Mouse (Mus musculus) embryonic facial prominence, embryonic 14.5 days (tissue): Measurements from ENCODE around the gene Stap2. TPM values are rescaled to one million over a fixed set of nuclear protein-coding genes. Genes with fewer than 3 reads are reported as not detected.

Source experiments
- ATAC-seq: fragments of 200-750 bp; cut with Nextera tagmentation; 2 replicates; pipeline ENCODE4 v1.8.0; 2017; ENCODE audit warnings: low read depth, moderate number of reproducible peaks, moderate TSS enrichment
- DNase-seq: peaks from one replicate; pipeline ENCODE4 v3.0.0-alpha.2; 2015; ENCODE audit warnings: low spot score
- H3K27ac ChIP-seq: fragments of 300-500 bp; sonication (generic); replicated peaks from 2 replicates; pipeline ENCODE4 v1.5.1; 2014; ENCODE audit warnings: low read depth, mild to moderate bottlenecking, low read length, moderate library complexity
- H3K27me3 ChIP-seq: fragments of 300-500 bp; sonication (generic); replicated peaks from 2 replicates; pipeline ENCODE4 v1.6.1; 2014; ENCODE audit warnings: low read length; ENCODE audit not compliant: control insufficient read depth, insufficient read depth
- H3K36me3 ChIP-seq: fragments of 300-500 bp; sonication (generic); 2 replicates; pipeline ENCODE4 v1.6.1; 2014; ENCODE audit warnings: low read length, mixed read lengths; ENCODE audit not compliant: control insufficient read depth, insufficient read depth
- H3K4me1 ChIP-seq: fragments of 300-500 bp; sonication (generic); 2 replicates; pipeline ENCODE4 v1.6.1; 2014; ENCODE audit warnings: antibody characterized with exemption, low read length; ENCODE audit not compliant: control insufficient read depth, insufficient read depth
- H3K4me2 ChIP-seq: fragments of 300-500 bp; sonication (generic); 2 replicates; pipeline ENCODE4 v1.6.1; 2014; ENCODE audit warnings: low read depth, mild to moderate bottlenecking, low read length, moderate library complexity, mixed read lengths
- H3K4me3 ChIP-seq: fragments of 300-500 bp; sonication (generic); 2 replicates; pipeline ENCODE4 v1.5.1; 2014; ENCODE audit warnings: low read depth, mild to moderate bottlenecking, low read length
- H3K9ac ChIP-seq: fragments of 300-500 bp; sonication (generic); 2 replicates; pipeline ENCODE4 v1.6.1; 2014; ENCODE audit warnings: low read depth, mild to moderate bottlenecking, low read length, moderate library complexity, mixed read lengths
- H3K9me3 ChIP-seq: fragments of 300-500 bp; sonication (generic); 2 replicates; pipeline ENCODE4 v1.6.1; 2016; ENCODE audit warnings: low read length; ENCODE audit not compliant: control insufficient read depth
- WGBS: fragments of 180-500 bp; shearing (Covaris S2); extraction: QIAGEN DNeasy Blood & Tissue Kit; methylation state at CpG from one replicate; pipeline ENCODE4 v1.1.7; 2014; 5-methylcytosine and 5-hydroxymethylcytosine counted together
- polyA plus RNA-seq: library from polyadenylated mRNA; unstranded; fragments of >200 nt; fragmentation: Nextera tagmentation; extraction: Ambion mirVana; gene quantifications from 2 replicates; pipeline ENCODE4 v1.2.1, GENCODE M21; 2014

Stap2 gene
- polyA plus RNA-seq, 1 experiment from 2014 or later = 12.4 TPM

- no peak overlapping the region for H3K9ac ChIP-seq
- H3K4me2 ChIP-seq = no peak overlapping the region
- H3K27me3 ChIP-seq = no peaks in the 10 kb centered on the region
These were observed 25.0 kb upstream of the Stap2 start for GRCm38 (mm10) chr17:56030238-56030870.

DNA sequence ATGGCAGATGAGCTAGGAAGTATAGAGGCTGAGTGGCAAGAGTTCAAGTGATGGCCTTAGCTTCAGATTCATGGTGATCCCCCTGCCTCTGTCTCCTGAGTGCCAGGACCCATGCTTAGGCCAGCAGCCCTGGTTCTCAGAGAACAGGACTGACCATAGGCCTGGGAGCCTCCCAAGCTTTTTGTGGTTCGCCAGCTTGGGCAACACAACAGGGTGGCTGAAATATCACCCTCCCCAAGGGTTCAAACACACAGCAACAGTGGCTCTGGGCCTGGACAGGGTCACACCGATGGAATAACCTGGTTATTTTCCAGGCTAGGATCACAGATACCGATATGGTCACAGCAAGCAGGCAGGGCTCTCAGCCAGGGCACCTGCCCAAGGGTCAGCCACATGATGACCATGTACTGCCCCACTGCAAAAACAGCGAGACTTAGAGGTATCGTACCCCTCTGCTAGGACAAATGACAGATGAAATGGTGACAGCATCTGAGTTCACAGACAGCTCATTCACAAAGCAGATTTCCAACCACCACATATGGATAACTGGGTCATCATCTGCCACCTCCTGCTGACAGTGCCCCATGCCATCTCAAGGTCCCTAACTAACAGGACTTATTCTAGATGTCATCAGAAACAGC lies 22.5 kb upstream of the Stap2 start:
- Histone ChIP-seq H3K4me3 (no peak overlapping the region), H3K9me3 (no peaks in the 10 kb centered on the region), H3K27ac (no peak overlapping the region), H3K27me3 (no peaks in the 10 kb centered on the region), H3K9ac (no peak overlapping the region), H3K4me2 (no peak overlapping the region), H3K4me1 (no peaks in the 10 kb centered on the region), H3K36me3 (peaks cover 22% of the 10 kb centered on the region; the same call in 1 of the 2 replicates)
- DNase-seq (no peak), ATAC-seq (no peak)
- WGBS = 95% methylated on average over 5 of the region's 5 CpGs

More at GRCm38 (mm10) chr17:56030238-56030870, 25.0 kb upstream of the Stap2 start:
- 91% methylated on average over 9 of the region's 9 CpGs for WGBS
- ATAC-seq = no peak
- Histone ChIP-seq H3K27ac (no peak overlapping the region), H3K4me1 (peaks cover 18% of the 10 kb centered on the region), H3K36me3 (peaks cover 41% of the 10 kb centered on the region), H3K4me3 (no peak overlapping the region), H3K9me3 (no peaks in the 10 kb centered on the region)
- no peak for DNase-seq

GRCm38 (mm10) chr17:56026881-56027280 lies 21.5 kb upstream of the Stap2 start:
- Histone ChIP-seq H3K9ac (no peak overlapping the region), H3K4me2 (no peak overlapping the region), H3K9me3 (no peaks in the 10 kb centered on the region), H3K4me3 (no peak overlapping the region), H3K27ac (no peak overlapping the region), H3K36me3 (peaks cover 19% of the 10 kb centered on the region; the same call in 1 of the 2 replicates), H3K4me1 (no peaks in the 10 kb centered on the region), H3K27me3 (no peaks in the 10 kb centered on the region)
- WGBS = 67% methylated on average over 1 of the region's 1 CpGs
- ATAC-seq (no peak), DNase-seq (no peak)

GRCm38 (mm10) chr17:56026303-56026702 lies 20.9 kb upstream of the Stap2 start:
- DNase-seq = no peak
- Histone ChIP-seq H3K4me1 (no peaks in the 10 kb centered on the region), H3K36me3 (peaks cover 17% of the 10 kb centered on the region; the same call in 1 of the 2 replicates), H3K27ac (no peak overlapping the region), H3K4me2 (no peak overlapping the region), H3K9me3 (no peaks in the 10 kb centered on the region), H3K4me3 (no peak overlapping the region), H3K9ac (no peak overlapping the region), H3K27me3 (no peaks in the 10 kb centered on the region)
- no peak for ATAC-seq
- WGBS = 92% methylated on average over 1 of the region's 1 CpGs

GRCm38 (mm10) chr17:56024931-56025330 lies 19.5 kb upstream of the Stap2 start:
- Histone ChIP-seq H3K27me3 (no peaks in the 10 kb centered on the region), H3K36me3 (peaks cover 9% of the 10 kb centered on the region; the same call in 1 of the 2 replicates), H3K4me1 (no peaks in the 10 kb centered on the region), H3K27ac (no peak overlapping the region), H3K4me3 (no peak overlapping the region), H3K4me2 (no peak overlapping the region), H3K9me3 (no peaks in the 10 kb centered on the region), H3K9ac (no peak overlapping the region)
- WGBS = 79% methylated on average over 5 of the region's 5 CpGs
- ATAC-seq = no peak
- DNase-seq = no peak

GRCm38 (mm10) chr17:56024476-56024875 lies 19.1 kb upstream of the Stap2 start:
- H3K27ac ChIP-seq = no peak overlapping the region
- no peak overlapping the region for H3K4me2 ChIP-seq
- H3K4me3 ChIP-seq = no peak overlapping the region
- DNase-seq (no peak), ATAC-seq (no peak)
- no peaks in the 10 kb centered on the region for H3K9me3 ChIP-seq
- WGBS = 61% methylated on average over 2 of the region's 2 CpGs
- no peaks in the 10 kb centered on the region for H3K27me3 ChIP-seq
- peaks cover 11% of the 10 kb centered on the region; the same call in 1 of the 2 replicates for H3K36me3 ChIP-seq
- H3K9ac ChIP-seq = no peak overlapping the region
- H3K4me1 ChIP-seq = no peaks in the 10 kb centered on the region

- DNase-seq (no peak), ATAC-seq (no peak)
- Histone ChIP-seq H3K4me2 (no peak overlapping the region), H3K9me3 (no peaks in the 10 kb centered on the region), H3K27me3 (no peaks in the 10 kb centered on the region), H3K36me3 (peaks cover 17% of the 10 kb centered on the region), H3K27ac (no peak overlapping the region), H3K9ac (no peak overlapping the region), H3K4me3 (no peak overlapping the region), H3K4me1 (no peaks in the 10 kb centered on the region)
- whole genome bisulfite sequencing = 70% methylated on average over 5 of the region's 5 CpGs
These were observed 18.0 kb upstream of the Stap2 start for GRCm38 (mm10) chr17:56023386-56023785.

GRCm38 (mm10) chr17:56022989-56023290 lies 17.6 kb upstream of the Stap2 start:
- H3K4me2 ChIP-seq = no peak overlapping the region
- peaks cover 22% of the 10 kb centered on the region for H3K36me3 ChIP-seq
- H3K4me1 ChIP-seq = no peaks in the 10 kb centered on the region
- no peaks in the 10 kb centered on the region for H3K27me3 ChIP-seq
- no peak overlapping the region for H3K9ac ChIP-seq
- no peak overlapping the region for H3K4me3 ChIP-seq
- H3K27ac ChIP-seq = no peak overlapping the region
- DNase-seq (no peak), ATAC-seq (no peak)
- 82% methylated on average over 4 of the region's 4 CpGs for WGBS
- H3K9me3 ChIP-seq = no peaks in the 10 kb centered on the region
